Mouse (Mus musculus) colon, adult 2 months (tissue): ENCODE data around the gene Copa. TPM values are rescaled to one million over a fixed set of nuclear protein-coding genes. Genes with fewer than 3 reads are reported as not detected.

Source experiments
- polyA plus RNA-seq: library from polyadenylated mRNA; depleted of rRNA; stranded (reverse); fragments of >200 nt; gene quantifications from 2 replicates; pipeline ENCODE4 v1.2.3, GENCODE M21; 2012; rRNA removed

Gene Copa
- 26.1 and 37.2 TPM in 2 replicates for polyA plus RNA-seq

GRCm38 (mm10) chr1:172082101-172082898 lies at the start of gene Copa, which contains the start of gene Ncstn:
Copa (plus strand) TSS chr1:172082529.
Ncstn (minus strand) TSS chr1:172082795.

GRCm38 (mm10) chr1:172057491-172057921 lies 24.8 kb upstream of the Copa start, which contains the start of gene Nhlh1:
Nhlh1 (minus strand) TSS chr1:172057573.

GRCm38 (mm10) chr1:172126376-172127347 lies 44.3 kb downstream of the Copa start, which contains the start of gene Pex19:
Pex19 (plus strand) TSS chr1:172126755.

GRCm38 (mm10) chr1:172147835-172148278 lies 65.5 kb downstream of the Copa start, which contains the start of gene Dcaf8:
Dcaf8 (plus strand) TSS chr1:172148084.

Other genes with a start within 250 kb of the Copa start
- gene Cd84, start 242.8 kb upstream of the Copa start, polyA plus RNA-seq = 0.44 and 0.59 TPM in 2 replicates
- 0.08 and 0.09 TPM in 2 replicates for gene Gm10521, start 186.9 kb upstream of the Copa start, polyA plus RNA-seq
- gene Slamf6, start 165.0 kb upstream of the Copa start, polyA plus RNA-seq = 0.20 and 0.27 TPM in 2 replicates
- 2.5 and 2.6 TPM in 2 replicates for gene Vangl2, start 54.1 kb upstream of the Copa start, polyA plus RNA-seq
- gene Nhlh1, start 25.0 kb upstream of the Copa start, polyA plus RNA-seq = not detected in 2 replicates
- gene Ncstn, start 266 bp downstream of the Copa start, polyA plus RNA-seq = 99.1 and 101 TPM in 2 replicates
- 41.3 and 47.3 TPM in 2 replicates for gene Pex19, start 44.2 kb downstream of the Copa start, polyA plus RNA-seq
- 43.7 and 46.7 TPM in 2 replicates for gene Dcaf8, start 65.6 kb downstream of the Copa start, polyA plus RNA-seq
- 26.6 and 27.5 TPM in 2 replicates for gene Pea15a, start 124.3 kb downstream of the Copa start, polyA plus RNA-seq
- 0.22 and 0.60 TPM in 2 replicates for gene Casq1, start 137.3 kb downstream of the Copa start, polyA plus RNA-seq
- 0.06 TPM in 1 of 2 replicates, not detected in the other for gene Atp1a4, start 175.9 kb downstream of the Copa start, polyA plus RNA-seq
- 141 and 148 TPM in 2 replicates for gene Igsf8, start 179.1 kb downstream of the Copa start, polyA plus RNA-seq
- gene Atp1a2, start 215.5 kb downstream of the Copa start, polyA plus RNA-seq = 10.9 and 12.5 TPM in 2 replicates
- gene Kcnj9, start 246.8 kb downstream of the Copa start, polyA plus RNA-seq = 0.27 and 0.28 TPM in 2 replicates